Mouse (Mus musculus) adrenal gland, postnatal 10 days (tissue): ENCODE measurements around the gene Tecta. TPM values are rescaled to one million over a fixed set of nuclear protein-coding genes. Genes with fewer than 3 reads are reported as not detected.

ENCODE experiments used
- DNase-seq: peaks from one replicate; pipeline ENCODE4 v3.0.0; 2021; ENCODE audit warnings: mixed read lengths
- total RNA-seq, 2 experiments: library from RNA; stranded (reverse); gene quantifications; 2 replicates each; pipeline ENCODE4 v1.2.3; 2021

The Tecta gene
- total RNA-seq, 2 experiments from 2014 or later: 0.12 to 0.18 TPM

- DNase-seq: no peak
These were observed 12.7 kb downstream of the Tecta start for GRCm38 (mm10) chr9:42387038-42387437.

- peak; percentile 52 for DNase-seq
These were observed 14.1 kb downstream of the Tecta start for GRCm38 (mm10) chr9:42385656-42386055.

- no peak for DNase-seq
These were observed 16.9 kb downstream of the Tecta start for GRCm38 (mm10) chr9:42382628-42383347.

DNA sequence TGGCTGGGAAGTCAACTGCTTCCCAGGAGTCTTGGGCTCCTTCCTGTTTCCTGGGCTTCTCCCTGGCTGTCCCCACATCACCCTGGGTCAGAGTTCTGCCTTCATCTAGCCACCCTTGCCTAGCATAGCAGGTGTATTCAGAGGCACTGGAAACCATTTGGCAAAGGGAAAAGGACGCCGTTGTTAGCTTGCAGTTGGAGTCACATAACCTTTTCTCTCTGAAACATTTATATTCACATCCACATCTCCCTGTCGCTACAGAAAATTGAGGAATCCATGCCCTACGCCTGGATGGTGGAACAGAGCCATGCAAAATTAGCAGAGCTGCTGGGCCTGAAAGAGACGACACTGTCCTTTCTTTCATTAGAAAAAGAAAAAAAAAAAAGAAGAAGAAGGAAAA lies 17.7 kb downstream of the Tecta start:
- DNase-seq: no peak

DNA sequence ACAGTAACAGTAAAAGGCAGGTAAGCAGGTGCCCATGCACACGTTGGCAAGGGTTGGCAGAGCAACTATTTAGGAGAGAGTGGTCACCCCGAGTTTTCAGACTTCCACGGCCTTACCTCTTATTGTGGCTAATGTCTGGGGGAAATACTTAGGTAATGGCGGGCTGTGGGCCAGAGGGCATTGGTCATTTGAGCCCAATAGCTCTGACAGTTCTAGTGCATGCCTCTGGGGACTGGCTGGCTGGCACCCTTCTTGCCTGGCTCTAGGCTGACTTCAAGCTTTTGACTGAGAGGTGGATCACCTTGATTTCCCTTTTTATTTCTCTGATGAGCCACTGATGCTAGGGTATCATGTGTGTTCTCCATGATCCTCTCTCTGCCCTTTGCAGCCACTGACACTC lies 21.7 kb downstream of the Tecta start:
- DNase-seq: peak; percentile 63

DNA sequence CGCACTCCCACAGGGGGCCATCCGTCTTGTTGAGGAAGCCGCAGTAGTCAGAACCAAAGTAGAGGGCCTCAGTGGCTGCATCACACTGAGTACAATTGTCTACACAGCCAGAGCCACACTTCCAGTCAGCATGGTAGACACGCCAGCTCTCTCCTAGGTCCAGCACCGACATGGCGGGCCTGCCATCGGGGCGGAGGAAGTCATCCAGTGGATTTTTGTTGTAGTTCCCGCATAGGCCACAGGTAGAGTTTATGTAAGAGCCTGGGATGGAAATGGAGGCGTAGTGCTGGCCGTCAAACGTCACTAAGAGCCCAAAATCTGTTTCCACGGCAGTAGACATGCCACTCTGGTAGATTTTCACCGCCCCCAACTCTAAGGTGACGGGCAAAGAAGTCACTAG lies 22.1 kb downstream of the Tecta start:
- no peak for DNase-seq

GRCm38 (mm10) chr9:42371670-42372368 lies 27.9 kb downstream of the Tecta start:
- no peak for DNase-seq

GRCm38 (mm10) chr9:42357585-42357984 lies 42.1 kb downstream of the Tecta start:
- no peak for DNase-seq

DNA sequence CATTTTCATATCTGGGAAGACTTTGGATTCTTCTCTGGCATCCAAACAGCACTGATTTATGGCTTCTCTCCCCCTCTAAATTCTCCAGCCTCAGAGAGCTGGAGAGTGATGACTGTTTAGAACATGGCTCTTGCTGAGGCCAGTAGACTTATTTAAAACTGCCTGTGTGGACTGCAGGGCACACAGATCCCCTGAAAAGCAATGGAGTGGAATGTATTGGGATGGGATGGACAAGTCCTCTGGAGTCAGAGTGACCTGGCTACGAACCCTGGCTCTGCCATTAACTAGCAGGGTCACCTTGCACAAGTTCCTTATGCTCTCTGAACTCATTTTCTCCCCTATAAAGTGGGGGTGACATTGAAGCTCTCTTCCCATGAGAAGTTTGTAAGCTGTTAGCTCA lies 44.9 kb downstream of the Tecta start:
- no peak for DNase-seq

- DNase-seq: no peak
These were observed 49.9 kb downstream of the Tecta start for GRCm38 (mm10) chr9:42349791-42350190.

DNA sequence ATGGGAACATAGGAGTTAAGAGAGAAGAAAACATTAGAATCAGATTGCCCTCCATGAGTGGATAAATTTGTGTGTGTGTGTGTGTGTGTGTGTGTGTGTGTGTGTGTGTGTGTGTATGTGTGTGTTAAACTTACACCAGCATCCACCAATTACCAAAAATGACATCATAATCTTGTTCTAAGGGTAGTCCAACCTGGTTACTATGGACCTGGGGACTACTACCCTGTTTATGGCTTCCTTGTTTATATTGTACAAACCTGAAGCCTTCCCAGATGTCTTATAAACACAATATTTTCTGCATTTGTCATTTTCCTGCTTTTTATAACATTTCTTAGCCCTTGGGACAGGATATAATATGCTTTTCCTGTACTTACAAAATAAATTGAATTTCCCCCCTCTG lies 53.4 kb downstream of the Tecta start:
- no peak for DNase-seq

GRCm38 (mm10) chr9:42339151-42339550 lies 60.6 kb downstream of the Tecta start:
- DNase-seq: no peak

DNA sequence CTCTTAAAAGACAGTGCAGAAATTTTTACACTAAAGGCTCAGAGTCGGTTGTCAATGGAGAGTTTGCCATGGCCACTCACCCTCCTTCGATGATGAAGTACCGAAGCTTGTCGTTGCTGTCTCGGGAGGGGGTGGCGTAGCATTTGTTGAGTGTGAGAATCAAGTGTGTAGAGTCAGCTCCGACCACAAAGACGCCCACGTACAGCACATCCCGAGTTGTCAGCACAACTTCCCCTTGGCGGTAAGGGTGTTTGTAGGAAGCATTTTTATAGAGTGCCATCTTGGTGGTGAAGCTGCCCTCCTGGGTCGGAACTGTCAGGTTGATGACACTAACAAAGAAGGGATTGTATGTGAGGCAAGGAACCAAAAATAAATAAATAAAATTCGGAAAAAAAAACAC lies 62.7 kb downstream of the Tecta start:
- DNase-seq: no peak

- DNase-seq: no peak
These were observed 63.2 kb downstream of the Tecta start for GRCm38 (mm10) chr9:42336575-42336974.

DNA sequence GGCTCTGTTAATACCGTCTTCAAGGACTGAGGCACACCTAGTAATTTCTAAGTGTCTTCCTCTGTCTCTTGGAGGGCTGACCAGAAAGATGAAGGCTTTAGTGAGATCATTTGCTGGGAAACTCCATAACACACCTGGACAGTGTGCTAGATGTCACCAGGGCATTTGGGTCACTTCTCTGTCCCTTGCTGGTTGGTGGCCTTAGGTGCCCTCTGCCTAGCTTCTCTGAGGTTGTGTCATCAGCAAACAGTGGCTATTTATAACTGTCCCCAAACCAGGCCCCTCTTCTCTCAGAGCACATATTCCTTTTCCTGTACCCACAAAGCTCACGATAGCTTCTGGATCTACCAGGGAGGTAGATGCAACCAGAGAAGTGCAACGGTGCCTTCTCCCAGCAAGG lies 64.8 kb downstream of the Tecta start:
- no peak for DNase-seq

- DNase-seq: no peak
These were observed 67.0 kb downstream of the Tecta start for GRCm38 (mm10) chr9:42332692-42333091.

- no peak for DNase-seq
These were observed 68.4 kb downstream of the Tecta start for GRCm38 (mm10) chr9:42331341-42331740.

DNA sequence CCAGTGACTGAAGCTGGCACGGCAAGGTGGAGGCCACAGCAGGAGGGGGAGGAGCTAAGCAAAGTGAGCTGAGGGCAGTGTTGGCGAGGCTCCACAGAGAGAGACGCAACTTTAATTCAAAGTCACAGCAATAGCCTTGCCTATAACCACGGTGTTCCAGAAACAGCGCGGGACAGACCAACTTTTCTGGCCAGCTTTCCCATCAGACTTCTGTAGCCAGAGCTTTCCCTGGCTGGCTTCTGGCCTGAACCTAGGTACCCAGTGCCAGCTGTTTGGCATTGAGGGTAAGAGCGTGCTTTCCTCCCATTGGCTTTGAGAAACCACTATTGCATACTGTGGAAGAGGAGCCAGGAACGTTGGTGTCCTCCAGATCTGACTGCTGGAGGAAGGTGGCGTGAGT lies 70.0 kb downstream of the Tecta start:
- DNase-seq: peak; percentile 84

DNA sequence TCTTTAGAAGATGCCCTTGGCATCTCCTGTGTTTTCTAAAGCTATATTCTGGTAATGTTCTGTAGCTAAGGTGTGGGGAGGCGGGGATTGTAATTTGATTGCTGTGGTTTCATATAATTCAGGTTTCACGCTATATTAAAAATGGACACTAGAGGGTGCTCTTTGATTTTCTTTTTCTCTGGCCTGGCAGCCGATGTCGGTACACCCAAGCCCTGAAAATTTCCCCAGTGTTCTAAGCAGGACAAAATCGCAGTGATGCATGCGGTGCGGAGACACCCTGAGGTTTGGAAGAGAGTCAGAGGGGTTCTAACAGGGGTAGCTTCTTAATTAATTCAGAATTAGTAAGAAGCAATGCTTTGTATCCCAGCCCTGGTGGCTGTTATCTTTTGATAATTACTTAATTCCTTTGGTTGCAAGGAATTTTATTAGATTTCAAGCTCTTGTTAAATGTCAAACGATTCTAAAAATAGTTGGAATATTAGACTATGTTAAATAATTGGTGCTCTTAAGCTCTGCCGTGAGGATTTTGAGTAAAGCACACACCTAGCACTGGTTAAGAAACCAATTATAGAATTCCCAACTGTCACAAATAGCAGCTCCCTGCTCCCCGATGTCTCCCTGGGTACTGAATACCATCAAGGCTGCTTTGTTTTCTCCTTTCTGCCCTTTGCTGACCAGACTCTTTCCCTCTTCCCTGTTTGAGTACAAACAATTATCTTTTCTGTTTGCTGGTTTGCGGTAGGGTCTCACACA lies 72.9 kb downstream of the Tecta start:
- DNase-seq: no peak

DNA sequence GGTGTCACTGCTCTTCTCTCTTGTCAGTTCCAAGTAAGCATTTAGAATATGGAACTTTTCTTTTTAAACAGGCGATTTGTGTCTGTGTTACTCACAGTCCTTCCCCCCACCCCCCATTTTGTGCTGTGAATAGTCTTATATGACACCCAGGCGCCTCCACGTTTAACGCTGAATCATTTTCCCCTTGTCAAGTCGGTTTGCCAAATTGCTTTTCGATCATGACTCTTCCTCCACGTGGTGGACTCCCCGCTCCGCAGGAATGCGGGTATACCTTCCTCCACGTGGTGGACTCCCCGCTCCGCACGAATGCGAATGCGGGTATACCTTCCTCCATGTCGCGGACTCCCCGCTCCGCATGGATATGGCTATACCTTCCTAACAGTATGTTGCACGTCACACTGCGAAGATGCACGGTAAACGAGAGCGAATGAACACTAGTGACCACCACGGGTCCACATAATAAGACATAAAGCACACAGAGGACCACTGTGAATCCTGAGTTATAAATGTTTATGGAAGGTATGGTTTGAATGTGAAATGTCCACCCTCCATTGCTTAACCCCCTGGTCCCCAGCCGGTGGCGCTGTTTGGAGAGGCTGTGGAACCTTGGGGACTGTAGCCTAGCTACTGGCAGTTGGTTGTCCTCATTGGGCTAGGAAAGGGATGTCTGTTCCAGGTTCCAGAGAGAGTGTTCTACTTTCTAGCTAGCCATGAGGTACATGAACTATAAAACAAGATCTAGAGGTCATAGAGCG lies 74.9 kb downstream of the Tecta start:
- DNase-seq: no peak

GRCm38 (mm10) chr9:42323238-42323637 lies 76.5 kb downstream of the Tecta start:
- no peak for DNase-seq

GRCm38 (mm10) chr9:42321442-42321841 lies 78.3 kb downstream of the Tecta start:
- no peak for DNase-seq

DNA sequence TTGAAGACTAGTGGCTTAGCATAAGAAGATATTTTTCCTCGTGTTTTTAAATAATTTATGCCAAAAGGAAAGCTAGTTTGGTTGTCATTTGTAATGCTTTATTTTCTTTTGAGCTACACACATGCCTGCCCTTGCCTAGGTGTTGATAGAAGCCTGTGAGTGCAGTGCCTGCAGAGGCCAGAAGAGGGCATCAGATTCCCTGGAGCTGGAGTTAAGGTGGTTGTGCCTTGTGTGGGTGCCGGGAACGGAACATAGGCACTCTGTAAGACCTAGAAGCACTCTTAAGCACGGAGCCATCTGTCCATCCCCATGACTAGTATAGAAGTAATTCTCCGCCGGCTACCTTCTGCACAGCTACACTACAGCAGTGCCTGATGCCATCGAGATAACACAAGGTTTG lies 79.1 kb downstream of the Tecta start:
- DNase-seq: no peak
